Mouse (Mus musculus): ENCODE data around the gene Rab4a. TPM values are rescaled to one million over a fixed set of nuclear protein-coding genes. Genes with fewer than 3 reads are reported as not detected.

The Rab4a gene
- polyA plus RNA-seq, 1 experiment = 8.9 TPM

DNA sequence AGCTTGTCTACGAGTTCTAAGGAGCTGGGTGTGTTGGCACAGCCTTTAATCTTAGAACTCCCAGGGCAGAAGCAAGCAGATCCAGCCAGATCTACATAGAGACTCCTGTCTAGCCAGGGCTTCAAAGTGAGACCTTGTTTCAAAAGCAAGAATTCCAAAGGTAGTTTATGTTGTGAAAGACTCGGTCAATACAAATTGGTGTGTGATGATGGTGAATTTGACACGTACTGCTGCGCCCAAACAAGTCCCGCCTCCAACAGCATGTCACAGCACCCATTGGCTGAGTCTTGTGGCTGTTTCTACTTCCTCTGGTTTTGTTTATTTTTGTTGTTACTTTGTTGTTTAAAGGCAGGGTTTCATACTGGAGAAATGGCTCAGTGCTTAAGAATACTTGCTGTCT lies 6.4 kb downstream of the Rab4a start:
- no peaks in the 10 kb centered on the region for H3K36me3 ChIP-seq (ENCODE audit: control insufficient read depth, insufficient read depth, low read length)
- H3K4me1 ChIP-seq (ENCODE audit: control insufficient read depth, insufficient read depth, low read length) = no peaks in the 10 kb centered on the region
- H3K4me3 ChIP-seq (ENCODE audit: control insufficient read depth, low read depth, low read length) = no peak overlapping the region
- TF ChIP-seq CTCF (IDR thresholded peaks at IDR 0.05; ENCODE audit: control insufficient read depth, insufficient read depth, insufficient replicate concordance, low read depth, low read length) (no peak), POLR2A (IDR thresholded peaks at IDR 0.05; ENCODE audit: control insufficient read depth, low read depth, low read length) (no peak)
- no peak overlapping the region for H3K27ac ChIP-seq (ENCODE audit: control insufficient read depth, insufficient read depth, low read depth, low read length)
- no peaks in the 10 kb centered on the region for H3K27me3 ChIP-seq (ENCODE audit: control insufficient read depth, insufficient read depth, low read length)

- Histone ChIP-seq H3K27me3 (ENCODE audit: control insufficient read depth, insufficient read depth, low read length) (no peaks in the 10 kb centered on the region), H3K36me3 (ENCODE audit: control insufficient read depth, insufficient read depth, low read length) (no peaks in the 10 kb centered on the region), H3K27ac (ENCODE audit: control insufficient read depth, insufficient read depth, low read depth, low read length) (no peak overlapping the region; the same call in 1 of the 2 replicates), H3K4me3 (ENCODE audit: control insufficient read depth, low read depth, low read length) (no peak overlapping the region), H3K4me1 (ENCODE audit: control insufficient read depth, insufficient read depth, low read length) (no peaks in the 10 kb centered on the region)
- TF ChIP-seq CTCF (IDR thresholded peaks at IDR 0.05; ENCODE audit: control insufficient read depth, insufficient read depth, insufficient replicate concordance, low read depth, low read length) (no peak), POLR2A (IDR thresholded peaks at IDR 0.05; ENCODE audit: control insufficient read depth, low read depth, low read length) (no peak)
These were observed 7.5 kb downstream of the Rab4a start for GRCm38 (mm10) chr8:123813173-123813891.

DNA sequence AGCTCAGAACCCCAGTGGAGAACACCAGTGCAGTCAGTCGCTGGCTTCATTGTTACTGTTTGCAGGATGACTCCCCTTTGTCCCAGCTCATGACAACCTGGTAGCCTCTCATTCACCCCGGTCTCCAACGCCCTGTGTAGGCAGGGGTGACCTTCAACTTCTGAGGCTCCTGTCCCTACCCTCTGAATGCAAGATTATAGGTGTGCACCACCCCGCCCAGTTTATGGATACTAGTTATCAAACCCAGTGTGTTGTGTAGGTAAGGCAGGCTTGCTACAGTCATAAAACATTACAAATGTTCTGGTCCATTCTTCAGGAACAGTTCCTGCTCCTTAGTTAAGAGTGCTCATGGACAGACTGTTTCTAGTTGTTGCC lies 8.1 kb downstream of the Rab4a start:
- H3K4me3 ChIP-seq (ENCODE audit: control insufficient read depth, low read depth, low read length) = no peak overlapping the region
- H3K27me3 ChIP-seq (ENCODE audit: control insufficient read depth, insufficient read depth, low read length) = no peaks in the 10 kb centered on the region
- H3K36me3 ChIP-seq (ENCODE audit: control insufficient read depth, insufficient read depth, low read length) = no peaks in the 10 kb centered on the region
- no peaks in the 10 kb centered on the region for H3K4me1 ChIP-seq (ENCODE audit: control insufficient read depth, insufficient read depth, low read length)
- no peak overlapping the region for H3K27ac ChIP-seq (ENCODE audit: control insufficient read depth, insufficient read depth, low read depth, low read length)
- TF ChIP-seq POLR2A (IDR thresholded peaks at IDR 0.05; ENCODE audit: control insufficient read depth, low read depth, low read length) = no peak
- TF ChIP-seq CTCF (IDR thresholded peaks at IDR 0.05; ENCODE audit: control insufficient read depth, insufficient read depth, insufficient replicate concordance, low read depth, low read length) = no peak

GRCm38 (mm10) chr8:123815325-123815724 lies 9.5 kb downstream of the Rab4a start:
- Histone ChIP-seq H3K27ac (ENCODE audit: control insufficient read depth, insufficient read depth, low read depth, low read length) (no peak overlapping the region), H3K4me3 (ENCODE audit: control insufficient read depth, low read depth, low read length) (no peak overlapping the region), H3K4me1 (ENCODE audit: control insufficient read depth, insufficient read depth, low read length) (no peaks in the 10 kb centered on the region; the same call in 1 of the 2 replicates), H3K36me3 (ENCODE audit: control insufficient read depth, insufficient read depth, low read length) (no peaks in the 10 kb centered on the region), H3K27me3 (ENCODE audit: control insufficient read depth, insufficient read depth, low read length) (no peaks in the 10 kb centered on the region)
- TF ChIP-seq CTCF (IDR thresholded peaks at IDR 0.05; ENCODE audit: control insufficient read depth, insufficient read depth, insufficient replicate concordance, low read depth, low read length) (no peak), POLR2A (IDR thresholded peaks at IDR 0.05; ENCODE audit: control insufficient read depth, low read depth, low read length) (no peak)

- no peaks in the 10 kb centered on the region; the same call in 1 of the 2 replicates for H3K4me1 ChIP-seq (ENCODE audit: control insufficient read depth, insufficient read depth, low read length)
- no peak overlapping the region for H3K4me3 ChIP-seq (ENCODE audit: control insufficient read depth, low read depth, low read length)
- no peak overlapping the region for H3K27ac ChIP-seq (ENCODE audit: control insufficient read depth, insufficient read depth, low read depth, low read length)
- TF ChIP-seq CTCF (IDR thresholded peaks at IDR 0.05; ENCODE audit: control insufficient read depth, insufficient read depth, insufficient replicate concordance, low read depth, low read length) (no peak), POLR2A (IDR thresholded peaks at IDR 0.05; ENCODE audit: control insufficient read depth, low read depth, low read length) (no peak)
- no peaks in the 10 kb centered on the region for H3K27me3 ChIP-seq (ENCODE audit: control insufficient read depth, insufficient read depth, low read length)
- no peaks in the 10 kb centered on the region for H3K36me3 ChIP-seq (ENCODE audit: control insufficient read depth, insufficient read depth, low read length)
These were observed 11.2 kb downstream of the Rab4a start for GRCm38 (mm10) chr8:123816939-123817338.

GRCm38 (mm10) chr8:123817747-123818146 lies 12.0 kb downstream of the Rab4a start:
- no peaks in the 10 kb centered on the region for H3K36me3 ChIP-seq (ENCODE audit: control insufficient read depth, insufficient read depth, low read length)

DNA sequence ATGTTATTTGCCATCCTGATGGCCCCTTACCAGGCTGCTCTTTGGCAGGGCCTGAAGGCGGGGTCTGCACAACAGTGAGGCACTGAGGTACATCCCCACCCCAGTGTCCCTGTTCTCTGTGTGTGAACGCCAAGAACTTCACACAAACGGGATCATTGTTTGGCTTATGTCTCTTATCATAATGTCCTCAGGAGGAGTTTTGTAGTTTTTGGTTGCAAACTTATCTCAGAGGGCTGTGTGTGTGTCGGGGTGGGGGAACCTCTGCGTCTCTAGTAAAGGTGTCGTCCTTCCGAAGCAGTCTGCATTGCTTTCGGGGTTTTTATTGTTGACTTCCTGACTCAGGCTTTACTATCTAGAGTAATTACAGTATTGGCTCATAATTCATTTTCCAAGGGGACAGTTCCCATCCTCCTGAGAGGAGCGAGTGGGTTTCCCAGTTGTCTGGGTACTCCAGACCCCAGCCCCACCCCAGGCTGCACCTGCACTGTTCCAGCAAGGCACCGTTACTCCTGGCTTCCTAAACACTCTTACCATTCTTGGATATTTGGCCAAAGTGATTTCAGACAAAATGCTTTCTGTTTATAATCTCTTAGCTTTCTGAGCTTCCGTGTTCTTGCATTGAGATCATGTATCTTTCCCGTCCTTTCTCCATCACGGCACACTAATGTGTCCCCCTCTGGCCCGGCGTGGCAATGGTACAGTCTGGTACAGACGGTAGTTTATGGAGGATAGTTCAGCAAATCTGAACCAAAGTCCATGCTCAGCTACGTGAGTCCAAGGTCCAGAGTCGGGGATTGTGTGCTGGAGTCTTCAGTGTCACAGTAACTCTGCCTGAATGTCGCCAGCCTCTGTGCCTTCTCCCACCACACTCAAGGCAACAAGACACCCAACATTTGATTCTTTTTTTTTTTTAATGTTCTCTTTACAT lies 14.2 kb downstream of the Rab4a start:
- Histone ChIP-seq H3K36me3 (ENCODE audit: control insufficient read depth, insufficient read depth, low read length) (no peaks in the 10 kb centered on the region), H3K27ac (ENCODE audit: control insufficient read depth, insufficient read depth, low read depth, low read length) (peak overlapping the region; percentile 46; the same call in 1 of the 2 replicates), H3K27me3 (ENCODE audit: control insufficient read depth, insufficient read depth, low read length) (no peaks in the 10 kb centered on the region), H3K4me1 (ENCODE audit: control insufficient read depth, insufficient read depth, low read length) (no peaks in the 10 kb centered on the region; the same call in 1 of the 2 replicates), H3K4me3 (ENCODE audit: control insufficient read depth, low read depth, low read length) (no peak overlapping the region)
- no peak for TF ChIP-seq CTCF (IDR thresholded peaks at IDR 0.05; ENCODE audit: control insufficient read depth, insufficient read depth, insufficient replicate concordance, low read depth, low read length)
- no peak for TF ChIP-seq POLR2A (IDR thresholded peaks at IDR 0.05; ENCODE audit: control insufficient read depth, low read depth, low read length)

More at GRCm38 (mm10) chr8:123817747-123818146, 12.0 kb downstream of the Rab4a start:
- Histone ChIP-seq H3K27ac (ENCODE audit: control insufficient read depth, insufficient read depth, low read depth, low read length) (no peak overlapping the region), H3K4me1 (ENCODE audit: control insufficient read depth, insufficient read depth, low read length) (no peaks in the 10 kb centered on the region; the same call in 1 of the 2 replicates), H3K27me3 (ENCODE audit: control insufficient read depth, insufficient read depth, low read length) (no peaks in the 10 kb centered on the region), H3K4me3 (ENCODE audit: control insufficient read depth, low read depth, low read length) (no peak overlapping the region)
- peak; percentile 31; the same call in 1 of the 2 replicates for TF ChIP-seq CTCF (IDR thresholded peaks at IDR 0.05; ENCODE audit: control insufficient read depth, insufficient read depth, insufficient replicate concordance, low read depth, low read length)
- no peak for TF ChIP-seq POLR2A (IDR thresholded peaks at IDR 0.05; ENCODE audit: control insufficient read depth, low read depth, low read length)
